Mouse (Mus musculus) layer of hippocampus, adult 2 months (tissue): ENCODE data around the gene Olfr1248. TPM values are rescaled to one million over a fixed set of nuclear protein-coding genes. Genes with fewer than 3 reads are reported as not detected.
"Not testable (repeated sequence)": the region's sequence is repeated elsewhere in the genome, so short reads cannot be mapped to it uniquely, and the experiment has no call there.

Experiments used
- DNase-seq, 2 experiments: peaks; one replicate each; pipeline ENCODE4 v3.0.0; 2022; ENCODE audit warnings: low spot score in 2 of 2
- H3K27ac ChIP-seq: fragments of 200-600 bp; 2 replicates; pipeline ENCODE4 v1.8.1; 2022
- H3K4me3 ChIP-seq: fragments of 200-600 bp; 2 replicates; pipeline ENCODE4 v1.8.1; 2022; ENCODE audit warnings: mild to moderate bottlenecking
- CTCF ChIP-seq: fragments of 200-600 bp; conservative IDR thresholded peaks from 2 replicates; pipeline ENCODE4 v1.8.1; 2022; ENCODE audit warnings: antibody characterized with exemption, mild to moderate bottlenecking, moderate library complexity
- long read RNA-seq, 2 experiments: library from polyadenylated mRNA; stranded (forward); transcript quantifications; one replicate each; pipeline ENCODE4 v2.0.0; 2021; ENCODE audit warnings: borderline mapping rate in 2 of 2
- total RNA-seq, 2 experiments: library from RNA; stranded (reverse); gene quantifications; 2 replicates each; pipeline ENCODE4 v1.2.3; 2021

The Olfr1248 gene
- total RNA-seq, result not detected
- long read RNA-seq, experiment 1, result 0 reads
- long read RNA-seq, experiment 2, result 0 reads

GRCm38 (mm10) chr2:89618145-89618544 lies at the start of gene Olfr1248:
TSS of gene Olfr1248 (minus strand) at chr2:89618245.
- not testable (repeated sequence) for DNase-seq, H3K27ac ChIP-seq, H3K4me3 ChIP-seq

GRCm38 (mm10) chr2:89661367-89661766 lies 43.3 kb upstream of the Olfr1248 start, which contains the start of gene Olfr1250:
TSS of gene Olfr1250 (minus strand) at chr2:89661467.
- no peak within 1 kb of the TSS for H3K4me3 ChIP-seq
- TF ChIP-seq CTCF, result no peak
- no peak for DNase-seq
- H3K27ac ChIP-seq, result no peak within 1 kb of the TSS

GRCm38 (mm10) chr2:89634883-89635282 lies 16.8 kb upstream of the Olfr1248 start, which contains the start of gene Olfr1249:
TSS of gene Olfr1249 (minus strand) at chr2:89634983.
- Histone ChIP-seq H3K4me3 (no peak within 1 kb of the TSS), H3K27ac (no peak within 1 kb of the TSS)
- DNase-seq, result no peak
- TF ChIP-seq CTCF, result no peak

- DNase-seq, result no peak
- Histone ChIP-seq H3K27ac (no peak within 1 kb of the TSS), H3K4me3 (no peak within 1 kb of the TSS)
- no peak for TF ChIP-seq CTCF
Observed at GRCm38 (mm10) chr2:89614030-89614429, 4.0 kb downstream of the Olfr1248 start, which contains the start of gene Olfr1247. TSS of gene Olfr1247 (minus strand) at chr2:89614130.

- no peak for TF ChIP-seq CTCF
- DNase-seq, result no peak
- no peak within 1 kb of the TSS for H3K4me3 ChIP-seq
- no peak within 1 kb of the TSS for H3K27ac ChIP-seq
Observed at GRCm38 (mm10) chr2:89593057-89593456, 25.0 kb downstream of the Olfr1248 start, which contains the start of gene Olfr1246. TSS of gene Olfr1246 (minus strand) at chr2:89593157.

- Histone ChIP-seq H3K27ac (no peak within 1 kb of the TSS), H3K4me3 (no peak within 1 kb of the TSS)
- no peak for TF ChIP-seq CTCF
- DNase-seq, result no peak
Observed at GRCm38 (mm10) chr2:89578347-89578746, 39.7 kb downstream of the Olfr1248 start, which contains the start of gene Olfr1245. TSS of gene Olfr1245 (minus strand) at chr2:89578447.

Other genes with a start within 250 kb of the Olfr1248 start
- gene Olfr1238, start 208.6 kb downstream of the Olfr1248 start, total RNA-seq, result not detected
- not detected for gene Olfr1239, start 197.8 kb downstream of the Olfr1248 start, total RNA-seq
- gene Olfr1240, start 175.2 kb downstream of the Olfr1248 start, total RNA-seq, result not detected
- gene Olfr1241, start 131.1 kb downstream of the Olfr1248 start, total RNA-seq, result not detected
- not detected for gene Olfr1242, start 119.9 kb downstream of the Olfr1248 start, total RNA-seq
- not detected for gene Olfr1243, start 86.8 kb downstream of the Olfr1248 start, total RNA-seq
- not detected for gene Olfr1245, start 39.8 kb downstream of the Olfr1248 start, total RNA-seq
- not detected for gene Olfr1246, start 25.1 kb downstream of the Olfr1248 start, total RNA-seq
- under 1 TPM; 0.10 TPM for gene Olfr1247, start 4.1 kb downstream of the Olfr1248 start, total RNA-seq
- gene Olfr1249, start 16.7 kb upstream of the Olfr1248 start, total RNA-seq, result not detected
- gene Olfr1250, start 43.2 kb upstream of the Olfr1248 start, total RNA-seq, result not detected
- gene Olfr1251, start 53.7 kb upstream of the Olfr1248 start, total RNA-seq, result not detected
- not detected for gene Olfr1252, start 106.8 kb upstream of the Olfr1248 start, total RNA-seq
- gene Olfr1253, start 138.8 kb upstream of the Olfr1248 start, total RNA-seq, result not detected
- gene Olfr1254, start 175.4 kb upstream of the Olfr1248 start, total RNA-seq, result not detected
- not detected for gene Olfr1255, start 193.8 kb upstream of the Olfr1248 start, total RNA-seq
- not detected for gene Olfr1256, start 223.3 kb upstream of the Olfr1248 start, total RNA-seq
- not detected for gene Olfr48, start 230.0 kb upstream of the Olfr1248 start, total RNA-seq